Mouse (Mus musculus): ENCODE results near the gene AY074887. TPM values are rescaled to one million over a fixed set of nuclear protein-coding genes. Genes with fewer than 3 reads are reported as not detected.

AY074887 gene
- polyA plus RNA-seq, 1 experiment from 2014 or later = 1.3 TPM

DNA sequence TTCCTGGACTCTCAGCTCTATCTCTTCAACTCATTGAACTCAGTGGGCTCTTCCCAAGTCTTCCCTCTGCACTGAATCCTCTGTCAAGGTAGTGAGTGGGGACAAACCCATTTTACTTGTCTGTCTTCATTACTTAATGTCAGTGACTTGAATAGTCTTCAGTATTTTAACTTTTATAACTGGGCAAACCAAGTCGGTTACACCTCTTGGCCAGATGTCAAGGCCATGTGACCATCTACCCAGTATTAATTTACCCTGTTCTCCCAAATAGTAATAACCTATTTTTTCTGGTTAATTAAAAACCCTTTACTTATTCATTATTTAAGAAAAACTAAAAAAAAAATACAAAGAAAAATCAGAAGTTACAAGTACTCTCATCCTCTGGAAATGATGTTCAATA, 20.1 kb downstream of the AY074887 start:
- no peaks in the 10 kb centered on the region for H3K36me3 ChIP-seq (ENCODE audit: control insufficient read depth, insufficient read depth, low read length)
- H3K27me3 ChIP-seq (replicated peaks; ENCODE audit: control insufficient read depth, insufficient read depth, low read length) = no peaks in the 10 kb centered on the region
- no peak overlapping the region for H3K27ac ChIP-seq (ENCODE audit: low read depth, low read length)
- no peak for DNase-seq (ENCODE audit: low spot score)
- H3K9me3 ChIP-seq (ENCODE audit: control insufficient read depth, low read length) = no peaks in the 10 kb centered on the region
- H3K4me3 ChIP-seq (ENCODE audit: low read depth, low read length) = no peak overlapping the region
- WGBS = 76% methylated on average over 1 of the region's 1 CpGs
- ATAC-seq (replicated peaks; ENCODE audit: low FRiP score) = no peak
- H3K4me2 ChIP-seq = no peak overlapping the region
- H3K4me1 ChIP-seq (replicated peaks; ENCODE audit: control insufficient read depth, insufficient read depth, low read length) = no peaks in the 10 kb centered on the region
- H3K9ac ChIP-seq (ENCODE audit: low read depth, low read length) = no peak overlapping the region

DNA sequence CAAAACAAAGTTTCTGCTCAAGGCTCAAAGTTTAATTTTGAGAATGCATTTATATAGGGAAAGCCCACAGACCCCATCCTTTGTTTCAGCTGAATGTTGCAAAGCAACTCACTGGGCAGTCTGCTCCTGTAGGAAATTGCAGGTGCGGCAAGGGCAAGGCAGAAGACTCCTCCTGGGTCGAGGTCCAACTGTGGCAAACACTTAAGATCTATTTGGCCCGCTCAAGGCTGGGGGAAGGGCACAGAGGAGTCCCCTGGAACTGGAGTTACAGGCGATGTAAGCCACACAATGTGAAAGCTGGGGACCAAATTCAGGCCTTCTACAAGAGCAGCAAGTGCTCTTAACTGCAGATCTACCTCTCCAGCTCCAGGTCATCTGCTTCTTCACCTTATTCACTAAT, 30.9 kb downstream of the AY074887 start:
- ATAC-seq (replicated peaks; ENCODE audit: low FRiP score) = no peak
- Histone ChIP-seq H3K4me1 (replicated peaks; ENCODE audit: control insufficient read depth, insufficient read depth, low read length) (0 out of 2 replicates have a peak, but pooled peaks cover 4% of the 10 kb centered on the region), H3K4me2 (no peak overlapping the region), H3K4me3 (ENCODE audit: low read depth, low read length) (no peak overlapping the region), H3K27me3 (replicated peaks; ENCODE audit: control insufficient read depth, insufficient read depth, low read length) (0 out of 2 replicates have a peak, but pooled peaks cover 2% of the 10 kb centered on the region), H3K9ac (ENCODE audit: low read depth, low read length) (no peak overlapping the region), H3K36me3 (ENCODE audit: control insufficient read depth, insufficient read depth, low read length) (no peaks in the 10 kb centered on the region), H3K9me3 (ENCODE audit: control insufficient read depth, low read length) (peaks cover 3% of the 10 kb centered on the region; the same call in 1 of the 2 replicates), H3K27ac (ENCODE audit: low read depth, low read length) (no peak overlapping the region)
- no peak for DNase-seq (ENCODE audit: low spot score)
- WGBS = 57% methylated on average over 4 of the region's 4 CpGs

DNA sequence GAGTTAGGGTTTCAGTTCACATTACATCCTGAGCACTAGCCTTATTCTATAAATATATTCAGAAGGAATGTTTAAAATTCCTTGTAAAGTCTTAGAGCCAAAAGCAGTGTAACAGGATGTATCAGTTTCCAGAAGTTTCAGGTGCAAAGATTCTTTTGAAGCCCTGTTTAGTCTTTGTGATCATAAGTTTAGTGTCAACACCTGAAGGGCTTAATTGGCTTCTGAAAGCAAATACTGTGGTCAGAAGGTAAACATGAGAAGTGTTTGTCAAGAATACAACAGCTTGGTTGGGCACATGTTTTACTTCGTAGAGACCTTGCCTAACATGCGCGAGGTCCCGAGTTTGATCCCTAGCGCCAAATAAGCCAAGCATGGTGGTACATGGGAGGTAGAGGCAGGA, 32.0 kb downstream of the AY074887 start:
- WGBS = 88% methylated on average over 5 of the region's 5 CpGs
- no peak overlapping the region for H3K4me3 ChIP-seq (ENCODE audit: low read depth, low read length)
- no peak overlapping the region for H3K9ac ChIP-seq (ENCODE audit: low read depth, low read length)
- no peak overlapping the region for H3K4me2 ChIP-seq
- 0 out of 2 replicates have a peak, but pooled peaks cover 4% of the 10 kb centered on the region for H3K4me1 ChIP-seq (replicated peaks; ENCODE audit: control insufficient read depth, insufficient read depth, low read length)
- H3K9me3 ChIP-seq (ENCODE audit: control insufficient read depth, low read length) = peaks cover 3% of the 10 kb centered on the region; the same call in 1 of the 2 replicates
- ATAC-seq (replicated peaks; ENCODE audit: low FRiP score) = no peak
- H3K27ac ChIP-seq (ENCODE audit: low read depth, low read length) = no peak overlapping the region
- no peaks in the 10 kb centered on the region for H3K36me3 ChIP-seq (ENCODE audit: control insufficient read depth, insufficient read depth, low read length)
- no peak for DNase-seq (ENCODE audit: low spot score)
- 0 out of 2 replicates have a peak, but pooled peaks cover 2% of the 10 kb centered on the region for H3K27me3 ChIP-seq (replicated peaks; ENCODE audit: control insufficient read depth, insufficient read depth, low read length)

DNA sequence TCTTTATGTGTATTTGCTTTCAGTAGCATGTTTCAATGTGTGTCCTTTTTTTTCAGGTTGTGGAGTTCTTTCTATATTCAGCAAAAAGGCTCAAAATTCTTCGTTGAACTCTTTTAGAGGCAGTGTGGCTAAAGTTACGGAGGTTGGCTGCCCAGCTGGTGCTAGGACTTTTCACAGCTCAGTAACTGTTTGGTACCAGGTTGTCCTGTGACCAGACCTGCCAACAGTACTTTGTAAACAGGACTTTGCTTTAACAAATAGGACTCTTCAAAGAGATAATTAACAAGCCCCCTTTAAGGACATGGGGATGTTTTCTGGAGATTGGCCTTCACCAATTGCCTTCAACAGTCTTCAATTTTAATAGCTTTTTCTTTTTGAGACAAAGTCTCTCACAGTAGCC, 32.6 kb downstream of the AY074887 start:
- Histone ChIP-seq H3K27ac (ENCODE audit: low read depth, low read length) (no peak overlapping the region), H3K36me3 (ENCODE audit: control insufficient read depth, insufficient read depth, low read length) (no peaks in the 10 kb centered on the region), H3K27me3 (replicated peaks; ENCODE audit: control insufficient read depth, insufficient read depth, low read length) (0 out of 2 replicates have a peak, but pooled peaks cover 2% of the 10 kb centered on the region), H3K9me3 (ENCODE audit: control insufficient read depth, low read length) (peaks cover 3% of the 10 kb centered on the region; the same call in 1 of the 2 replicates), H3K4me3 (ENCODE audit: low read depth, low read length) (no peak overlapping the region), H3K4me2 (peak overlapping the region; percentile 78; the same call in 1 of the 2 replicates), H3K9ac (ENCODE audit: low read depth, low read length) (no peak overlapping the region), H3K4me1 (replicated peaks; ENCODE audit: control insufficient read depth, insufficient read depth, low read length) (0 out of 2 replicates have a peak, but pooled peaks cover 4% of the 10 kb centered on the region)
- DNase-seq (ENCODE audit: low spot score) (no peak), ATAC-seq (replicated peaks; ENCODE audit: low FRiP score) (no peak)
- 61% methylated on average over 2 of the region's 2 CpGs for WGBS

DNA sequence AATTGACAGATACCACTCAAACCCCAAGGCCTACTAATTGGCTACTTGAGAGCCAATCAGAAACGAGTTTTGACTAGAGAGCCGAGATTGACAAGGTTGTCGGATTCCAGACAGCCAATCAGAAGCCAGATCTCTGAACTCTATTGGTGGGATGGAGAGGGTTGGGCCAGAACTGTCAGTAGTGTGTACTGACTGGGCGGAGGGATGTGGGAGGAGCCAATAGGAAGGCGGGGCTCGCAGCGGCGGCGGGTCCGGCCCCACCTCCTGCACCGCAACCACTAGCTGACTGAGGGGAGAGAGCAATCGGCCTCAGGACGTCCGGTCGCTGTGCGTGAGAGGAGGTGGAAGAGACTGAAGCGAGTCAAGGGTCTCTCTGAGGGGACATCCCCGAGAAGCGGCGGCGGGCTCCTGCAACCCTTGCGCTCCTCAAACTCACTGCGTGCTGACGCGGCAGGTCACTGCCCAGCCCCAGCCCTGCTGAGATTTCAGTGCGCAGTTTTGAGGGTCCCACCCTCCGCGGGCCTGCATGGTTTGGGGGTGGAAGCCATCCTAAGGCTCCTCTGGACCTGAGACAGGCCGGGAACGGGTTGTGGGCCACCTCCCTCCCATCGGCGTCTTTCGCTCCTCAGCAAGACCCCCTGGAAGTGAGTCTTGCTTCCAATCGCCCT, 33.7 kb downstream of the AY074887 start, which contains the start of gene Hykk:
Hykk (plus strand) TSS at position 274 of the 668 bp plus-strand sequence.
- H3K4me3 ChIP-seq (ENCODE audit: low read depth, low read length) = peak within 1 kb of the TSS; percentile 65
- peak within 1 kb of the TSS; percentile 34; the same call in 1 of the 2 replicates for H3K9ac ChIP-seq (ENCODE audit: low read depth, low read length)
- H3K36me3 ChIP-seq (ENCODE audit: control insufficient read depth, insufficient read depth, low read length) = no peaks in the 10 kb centered on the region
- peaks cover 3% of the 10 kb centered on the region; the same call in 1 of the 2 replicates for H3K9me3 ChIP-seq (ENCODE audit: control insufficient read depth, low read length)
- peak; percentile 93 for ATAC-seq (replicated peaks; ENCODE audit: low FRiP score)
- H3K4me1 ChIP-seq (replicated peaks; ENCODE audit: control insufficient read depth, insufficient read depth, low read length) = 0 out of 2 replicates have a peak, but pooled peaks cover 4% of the 10 kb centered on the region
- peak within 1 kb of the TSS; percentile 78 for H3K4me2 ChIP-seq
- DNase-seq (ENCODE audit: low spot score) = peak; percentile 76
- no peak within 1 kb of the TSS for H3K27ac ChIP-seq (ENCODE audit: low read depth, low read length)
- under 1% methylated on average over 34 of the region's 34 CpGs for WGBS
- 0 out of 2 replicates have a peak, but pooled peaks cover 2% of the 10 kb centered on the region for H3K27me3 ChIP-seq (replicated peaks; ENCODE audit: control insufficient read depth, insufficient read depth, low read length)

DNA sequence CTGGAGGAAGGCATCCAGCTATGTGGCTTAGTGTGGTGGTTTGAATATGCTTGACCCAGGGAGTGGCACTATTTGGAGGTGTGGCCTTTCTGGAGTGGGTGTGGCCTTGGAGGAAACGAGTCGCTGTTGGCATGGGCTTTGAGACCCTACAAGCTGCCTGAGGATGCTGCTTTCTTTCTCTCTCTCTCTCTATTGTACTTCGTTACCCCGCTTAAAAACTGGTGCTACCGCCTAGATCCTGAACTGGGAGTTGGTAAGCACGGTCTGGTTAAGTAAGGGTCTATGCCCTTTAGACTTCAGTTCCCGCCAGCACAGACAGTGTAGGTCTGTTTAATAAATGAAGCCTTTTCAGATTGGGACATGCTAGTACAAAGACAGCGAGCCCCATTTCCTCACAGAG, 34.4 kb downstream of the AY074887 start:
- Histone ChIP-seq H3K9ac (ENCODE audit: low read depth, low read length) (no peak overlapping the region), H3K9me3 (ENCODE audit: control insufficient read depth, low read length) (peaks cover 3% of the 10 kb centered on the region; the same call in 1 of the 2 replicates), H3K27ac (ENCODE audit: low read depth, low read length) (no peak overlapping the region), H3K4me1 (replicated peaks; ENCODE audit: control insufficient read depth, insufficient read depth, low read length) (0 out of 2 replicates have a peak, but pooled peaks cover 4% of the 10 kb centered on the region), H3K27me3 (replicated peaks; ENCODE audit: control insufficient read depth, insufficient read depth, low read length) (0 out of 2 replicates have a peak, but pooled peaks cover 2% of the 10 kb centered on the region), H3K4me3 (ENCODE audit: low read depth, low read length) (no peak overlapping the region), H3K36me3 (ENCODE audit: control insufficient read depth, insufficient read depth, low read length) (no peaks in the 10 kb centered on the region), H3K4me2 (peak overlapping the region; percentile 78)
- ATAC-seq (replicated peaks; ENCODE audit: low FRiP score) (0 out of 2 replicates have a peak, but pooled peaks have one; percentile 4), DNase-seq (ENCODE audit: low spot score) (no peak)
- WGBS = 71% methylated on average over 8 of the region's 8 CpGs

DNA sequence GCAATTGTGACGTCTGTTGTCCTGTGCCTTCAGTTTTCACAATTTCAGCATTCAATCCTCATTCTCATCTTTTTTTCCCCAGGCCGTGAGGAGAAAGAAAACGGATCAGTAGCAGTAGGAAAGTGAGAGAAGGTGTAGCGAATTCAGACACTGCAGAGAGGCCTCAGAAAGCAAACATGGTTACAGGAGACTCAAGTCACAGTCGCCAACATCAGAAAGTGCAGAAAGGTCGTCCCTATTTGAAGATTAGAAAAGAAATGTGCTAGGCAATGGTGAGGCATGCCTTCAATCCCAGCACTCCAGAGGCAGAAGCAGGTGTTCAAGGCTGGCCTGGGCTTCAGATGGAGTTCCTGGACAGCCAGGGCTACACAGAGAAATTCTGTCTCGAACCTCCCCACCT, 35.2 kb downstream of the AY074887 start:
- Histone ChIP-seq H3K9ac (ENCODE audit: low read depth, low read length) (no peak overlapping the region), H3K9me3 (ENCODE audit: control insufficient read depth, low read length) (peaks cover 3% of the 10 kb centered on the region; the same call in 1 of the 2 replicates), H3K4me1 (replicated peaks; ENCODE audit: control insufficient read depth, insufficient read depth, low read length) (0 out of 2 replicates have a peak, but pooled peaks cover 4% of the 10 kb centered on the region), H3K36me3 (ENCODE audit: control insufficient read depth, insufficient read depth, low read length) (no peaks in the 10 kb centered on the region), H3K4me2 (no peak overlapping the region), H3K27me3 (replicated peaks; ENCODE audit: control insufficient read depth, insufficient read depth, low read length) (0 out of 2 replicates have a peak, but pooled peaks cover 2% of the 10 kb centered on the region), H3K27ac (ENCODE audit: low read depth, low read length) (no peak overlapping the region), H3K4me3 (ENCODE audit: low read depth, low read length) (no peak overlapping the region)
- 73% methylated on average over 7 of the region's 7 CpGs for WGBS
- DNase-seq (ENCODE audit: low spot score) (no peak), ATAC-seq (replicated peaks; ENCODE audit: low FRiP score) (no peak)

DNA sequence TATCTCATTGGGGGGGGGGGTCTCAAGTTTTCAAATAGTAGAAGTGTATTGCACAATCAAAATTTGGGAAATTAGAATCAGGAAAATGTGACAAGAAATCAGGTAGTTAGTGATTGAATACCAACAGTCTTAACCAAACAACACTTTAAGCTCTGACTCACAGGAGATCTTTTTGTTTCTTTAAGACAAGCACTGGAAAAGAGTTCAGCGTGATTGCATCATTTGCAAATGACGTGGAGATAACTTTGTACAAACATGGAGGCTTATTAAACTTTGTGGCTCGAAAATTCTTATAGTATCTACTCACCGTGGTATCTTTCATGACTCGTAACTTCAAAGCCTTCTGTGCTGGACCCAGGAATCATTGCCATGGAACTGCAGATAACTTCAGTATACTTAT, 41.4 kb downstream of the AY074887 start:
- ATAC-seq (replicated peaks; ENCODE audit: low FRiP score) (no peak), DNase-seq (ENCODE audit: low spot score) (no peak)
- Histone ChIP-seq H3K9me3 (ENCODE audit: control insufficient read depth, low read length) (no peaks in the 10 kb centered on the region), H3K27ac (ENCODE audit: low read depth, low read length) (no peak overlapping the region), H3K9ac (ENCODE audit: low read depth, low read length) (no peak overlapping the region), H3K4me3 (ENCODE audit: low read depth, low read length) (no peak overlapping the region), H3K36me3 (ENCODE audit: control insufficient read depth, insufficient read depth, low read length) (peaks cover 10% of the 10 kb centered on the region), H3K4me1 (replicated peaks; ENCODE audit: control insufficient read depth, insufficient read depth, low read length) (no peaks in the 10 kb centered on the region), H3K4me2 (no peak overlapping the region), H3K27me3 (replicated peaks; ENCODE audit: control insufficient read depth, insufficient read depth, low read length) (no peaks in the 10 kb centered on the region)
- 89% methylated on average over 5 of the region's 5 CpGs for WGBS
